Mouse (Mus musculus) embryonic facial prominence, embryonic 14.5 days (tissue): ENCODE data around the gene Fibp. TPM values are rescaled to one million over a fixed set of nuclear protein-coding genes. Genes with fewer than 3 reads are reported as not detected.

Experiments used
- ATAC-seq: fragments of 200-750 bp; cut with Nextera tagmentation; 2 replicates; pipeline ENCODE4 v1.8.0; 2017; ENCODE audit warnings: low read depth, moderate number of reproducible peaks, moderate TSS enrichment
- DNase-seq: peaks from one replicate; pipeline ENCODE4 v3.0.0-alpha.2; 2015; ENCODE audit warnings: low spot score
- H3K27ac ChIP-seq: fragments of 300-500 bp; sonication (generic); replicated peaks from 2 replicates; pipeline ENCODE4 v1.5.1; 2014; ENCODE audit warnings: low read depth, mild to moderate bottlenecking, low read length, moderate library complexity
- H3K27me3 ChIP-seq: fragments of 300-500 bp; sonication (generic); replicated peaks from 2 replicates; pipeline ENCODE4 v1.6.1; 2014; ENCODE audit warnings: low read length; ENCODE audit not compliant: control insufficient read depth, insufficient read depth
- H3K36me3 ChIP-seq: fragments of 300-500 bp; sonication (generic); 2 replicates; pipeline ENCODE4 v1.6.1; 2014; ENCODE audit warnings: low read length, mixed read lengths; ENCODE audit not compliant: control insufficient read depth, insufficient read depth
- H3K4me1 ChIP-seq: fragments of 300-500 bp; sonication (generic); 2 replicates; pipeline ENCODE4 v1.6.1; 2014; ENCODE audit warnings: antibody characterized with exemption, low read length; ENCODE audit not compliant: control insufficient read depth, insufficient read depth
- H3K4me2 ChIP-seq: fragments of 300-500 bp; sonication (generic); 2 replicates; pipeline ENCODE4 v1.6.1; 2014; ENCODE audit warnings: low read depth, mild to moderate bottlenecking, low read length, moderate library complexity, mixed read lengths
- H3K4me3 ChIP-seq: fragments of 300-500 bp; sonication (generic); 2 replicates; pipeline ENCODE4 v1.5.1; 2014; ENCODE audit warnings: low read depth, mild to moderate bottlenecking, low read length
- H3K9ac ChIP-seq: fragments of 300-500 bp; sonication (generic); 2 replicates; pipeline ENCODE4 v1.6.1; 2014; ENCODE audit warnings: low read depth, mild to moderate bottlenecking, low read length, moderate library complexity, mixed read lengths
- H3K9me3 ChIP-seq: fragments of 300-500 bp; sonication (generic); 2 replicates; pipeline ENCODE4 v1.6.1; 2016; ENCODE audit warnings: low read length; ENCODE audit not compliant: control insufficient read depth
- WGBS: fragments of 180-500 bp; shearing (Covaris S2); extraction: QIAGEN DNeasy Blood & Tissue Kit; methylation state at CpG from one replicate; pipeline ENCODE4 v1.1.7; 2014; 5-methylcytosine and 5-hydroxymethylcytosine counted together
- polyA plus RNA-seq: library from polyadenylated mRNA; unstranded; fragments of >200 nt; fragmentation: Nextera tagmentation; extraction: Ambion mirVana; gene quantifications from 2 replicates; pipeline ENCODE4 v1.2.1, GENCODE M21; 2014

Fibp gene
- polyA plus RNA-seq, 1 experiment from 2014 or later, result 75.0 TPM

GRCm38 (mm10) chr19:5477004-5477667 is 16.7 kb downstream of the Fibp start:
- Histone ChIP-seq H3K27ac (no peak overlapping the region), H3K36me3 (peaks cover 59% of the 10 kb centered on the region), H3K9me3 (no peaks in the 10 kb centered on the region), H3K4me3 (no peak overlapping the region), H3K27me3 (no peaks in the 10 kb centered on the region), H3K4me1 (peaks cover 10% of the 10 kb centered on the region), H3K4me2 (no peak overlapping the region), H3K9ac (no peak overlapping the region)
- DNase-seq (no peak), ATAC-seq (no peak)
- 86% methylated on average over 10 of the region's 10 CpGs for WGBS

GRCm38 (mm10) chr19:5477668-5478300 is 17.4 kb downstream of the Fibp start:
- peaks cover 10% of the 10 kb centered on the region for H3K4me1 ChIP-seq
- 90% methylated on average over 18 of the region's 18 CpGs for WGBS
- no peaks in the 10 kb centered on the region for H3K27me3 ChIP-seq
- H3K36me3 ChIP-seq, result peaks cover 66% of the 10 kb centered on the region
- H3K9me3 ChIP-seq, result no peaks in the 10 kb centered on the region
- H3K9ac ChIP-seq, result no peak overlapping the region
- no peak for ATAC-seq
- no peak for DNase-seq
- no peak overlapping the region for H3K4me3 ChIP-seq
- no peak overlapping the region for H3K27ac ChIP-seq
- no peak overlapping the region for H3K4me2 ChIP-seq

DNA sequence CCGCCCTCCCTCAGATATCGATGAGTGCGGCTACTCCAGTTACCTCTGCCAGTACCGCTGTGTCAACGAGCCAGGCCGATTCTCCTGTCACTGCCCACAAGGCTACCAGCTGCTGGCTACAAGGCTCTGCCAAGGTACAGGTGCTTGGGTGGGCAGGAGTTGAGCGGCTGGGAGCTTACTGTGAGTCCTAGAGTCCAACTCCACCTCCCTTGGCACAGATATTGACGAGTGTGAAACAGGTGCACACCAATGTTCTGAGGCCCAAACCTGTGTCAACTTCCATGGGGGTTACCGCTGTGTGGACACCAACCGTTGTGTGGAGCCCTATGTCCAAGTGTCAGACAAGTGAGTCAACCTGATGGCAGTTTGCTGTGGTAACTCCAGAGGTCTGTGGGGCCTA is 19.6 kb downstream of the Fibp start:
- Histone ChIP-seq H3K4me3 (no peak overlapping the region), H3K27ac (no peak overlapping the region), H3K9me3 (no peaks in the 10 kb centered on the region), H3K4me2 (no peak overlapping the region), H3K9ac (no peak overlapping the region), H3K4me1 (peaks cover 6% of the 10 kb centered on the region; the same call in 1 of the 2 replicates), H3K36me3 (peaks cover 88% of the 10 kb centered on the region), H3K27me3 (no peaks in the 10 kb centered on the region)
- DNase-seq (no peak), ATAC-seq (no peak)
- 88% methylated on average over 10 of the region's 10 CpGs for WGBS

DNA sequence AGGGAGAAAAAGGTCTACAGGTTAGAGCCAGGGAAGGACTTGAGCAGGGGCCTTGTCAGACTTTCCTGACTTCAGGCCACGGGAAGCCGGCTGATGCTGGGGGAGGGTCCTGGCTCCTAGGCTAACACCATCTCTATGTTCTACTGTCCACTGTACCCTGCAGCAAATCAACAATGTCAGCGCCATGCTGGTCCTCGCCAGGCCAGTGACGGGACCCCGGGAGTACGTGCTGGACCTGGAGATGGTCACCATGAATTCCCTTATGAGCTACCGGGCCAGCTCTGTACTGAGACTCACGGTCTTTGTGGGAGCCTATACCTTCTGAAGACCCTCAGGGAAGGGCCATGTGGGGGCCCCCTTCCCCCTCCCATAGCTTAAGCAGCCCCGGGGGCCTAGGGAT is 21.0 kb downstream of the Fibp start:
- Histone ChIP-seq H3K27me3 (no peaks in the 10 kb centered on the region), H3K4me3 (no peak overlapping the region), H3K9me3 (no peaks in the 10 kb centered on the region), H3K27ac (no peak overlapping the region), H3K36me3 (peaks cover 98% of the 10 kb centered on the region), H3K4me1 (peaks cover under 1% of the 10 kb centered on the region; the same call in 1 of the 2 replicates), H3K9ac (no peak overlapping the region), H3K4me2 (no peak overlapping the region)
- WGBS, result 90% methylated on average over 10 of the region's 10 CpGs
- DNase-seq, result no peak
- ATAC-seq, result no peak

DNA sequence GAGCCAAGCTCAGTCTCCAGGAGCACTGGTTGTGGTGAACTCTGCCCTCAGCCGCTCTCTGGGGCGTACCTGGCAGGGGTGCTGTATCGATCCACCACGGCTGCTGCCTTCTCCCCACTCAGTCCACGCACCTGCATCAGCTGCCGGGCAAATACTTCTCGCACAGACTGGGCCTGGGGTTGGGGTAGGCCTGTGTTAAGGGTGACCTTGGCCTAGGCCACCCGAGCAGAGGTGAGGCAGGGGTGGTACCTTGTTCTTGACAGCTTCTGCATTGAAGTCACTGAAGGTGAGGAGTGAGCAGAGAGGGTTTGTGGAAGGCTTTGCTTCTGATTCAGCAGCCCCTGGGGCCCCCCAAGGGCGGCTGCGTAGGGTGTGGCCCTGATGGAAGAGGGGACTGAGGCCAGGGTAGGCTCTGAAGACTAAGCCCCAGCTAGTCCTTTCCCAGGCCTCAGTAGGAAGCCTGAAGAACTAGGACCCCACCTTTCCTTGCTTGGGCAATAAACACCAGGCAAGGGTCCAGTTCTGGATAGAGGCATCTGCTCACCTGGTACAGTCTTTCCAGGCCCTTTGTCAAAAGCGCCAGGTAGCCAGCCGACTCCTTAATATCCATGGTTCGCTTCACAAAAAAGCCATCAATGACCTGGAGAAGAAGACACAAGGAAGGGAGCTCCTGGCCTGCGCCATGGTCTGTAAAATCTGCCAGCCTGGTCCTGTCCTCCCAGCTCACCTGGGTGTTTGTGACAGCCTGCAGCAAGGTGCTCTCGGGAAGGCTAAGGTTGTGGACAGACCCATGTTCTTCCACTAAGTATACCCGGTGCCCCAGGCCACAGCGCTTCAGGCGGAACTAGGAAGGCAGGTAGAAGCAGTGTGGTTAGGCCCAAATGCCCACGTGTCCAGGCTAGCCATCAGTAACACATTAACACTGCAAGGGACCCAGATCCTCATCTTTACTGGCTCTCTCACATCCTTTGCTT is 23.3 kb downstream of the Fibp start:
- peaks cover 78% of the 10 kb centered on the region for H3K36me3 ChIP-seq
- 90% methylated on average over 19 of the region's 19 CpGs for WGBS
- no peak overlapping the region for H3K4me2 ChIP-seq
- DNase-seq, result no peak
- no peak overlapping the region for H3K4me3 ChIP-seq
- peaks cover 12% of the 10 kb centered on the region for H3K4me1 ChIP-seq
- ATAC-seq, result no peak
- no peak overlapping the region for H3K9ac ChIP-seq
- H3K27me3 ChIP-seq, result no peaks in the 10 kb centered on the region
- no peak overlapping the region for H3K27ac ChIP-seq
- no peaks in the 10 kb centered on the region for H3K9me3 ChIP-seq

DNA sequence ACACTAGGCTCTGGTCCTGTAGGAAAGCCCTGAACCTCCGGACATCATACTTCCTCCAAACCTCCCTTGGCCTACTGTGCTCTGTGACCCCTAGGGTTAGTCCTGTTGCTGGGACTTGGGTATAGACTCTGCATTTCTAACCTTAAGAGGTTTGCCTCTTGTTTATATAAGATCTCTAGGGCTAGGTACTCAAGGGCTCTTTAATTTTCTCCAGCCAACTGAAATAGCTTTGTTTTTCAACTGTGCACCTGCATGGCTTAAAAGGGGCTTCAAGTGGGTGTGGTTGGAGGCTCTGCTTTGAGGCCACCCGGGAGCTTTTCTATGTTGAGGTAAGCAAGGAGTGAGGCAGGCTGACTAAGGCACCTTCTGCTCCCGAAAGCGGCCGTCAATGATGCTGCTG is 24.1 kb downstream of the Fibp start:
- 89% methylated on average over 5 of the region's 5 CpGs for WGBS
- no peaks in the 10 kb centered on the region for H3K9me3 ChIP-seq
- ATAC-seq (no peak), DNase-seq (no peak)
- H3K9ac ChIP-seq, result no peak overlapping the region
- H3K4me3 ChIP-seq, result no peak overlapping the region
- H3K27ac ChIP-seq, result no peak overlapping the region
- peaks cover 70% of the 10 kb centered on the region for H3K36me3 ChIP-seq
- no peaks in the 10 kb centered on the region for H3K27me3 ChIP-seq
- H3K4me2 ChIP-seq, result no peak overlapping the region
- peaks cover 12% of the 10 kb centered on the region for H3K4me1 ChIP-seq

- no peaks in the 10 kb centered on the region for H3K27me3 ChIP-seq
- no peaks in the 10 kb centered on the region for H3K9me3 ChIP-seq
- no peak for DNase-seq
- no peak overlapping the region for H3K4me2 ChIP-seq
- 93% methylated on average over 8 of the region's 8 CpGs for WGBS
- H3K4me1 ChIP-seq, result peaks cover 12% of the 10 kb centered on the region
- peaks cover 61% of the 10 kb centered on the region for H3K36me3 ChIP-seq
- no peak overlapping the region for H3K4me3 ChIP-seq
- no peak for ATAC-seq
- H3K27ac ChIP-seq, result no peak overlapping the region
- no peak overlapping the region for H3K9ac ChIP-seq
These were observed 25.0 kb downstream of the Fibp start for GRCm38 (mm10) chr19:5485371-5485770.

- peaks cover 12% of the 10 kb centered on the region for H3K4me1 ChIP-seq
- no peak overlapping the region for H3K4me3 ChIP-seq
- H3K9me3 ChIP-seq, result no peaks in the 10 kb centered on the region
- 88% methylated on average over 7 of the region's 7 CpGs for WGBS
- DNase-seq (no peak), ATAC-seq (no peak)
- no peak overlapping the region for H3K9ac ChIP-seq
- H3K36me3 ChIP-seq, result peaks cover 56% of the 10 kb centered on the region
- H3K27me3 ChIP-seq, result no peaks in the 10 kb centered on the region
- H3K4me2 ChIP-seq, result no peak overlapping the region
- H3K27ac ChIP-seq, result no peak overlapping the region
These were observed 25.4 kb downstream of the Fibp start for GRCm38 (mm10) chr19:5485821-5486220.
